Mouse (Mus musculus) megakaryocyte-erythroid progenitor cell, adult 5-6 weeks (primary cell): ENCODE measurements around the gene Casp9. TPM values are rescaled to one million over a fixed set of nuclear protein-coding genes. Genes with fewer than 3 reads are reported as not detected.

Experiments used
- ATAC-seq: replicated peaks from 2 replicates; pipeline ENCODE4 v1.8.0; 2016; ENCODE audit warnings: mild to moderate bottlenecking, inconsistent platforms; ENCODE audit not compliant: severe bottlenecking, poor library complexity, low FRiP score, low TSS enrichment
- total RNA-seq, 2 experiments: library from RNA; stranded (forward) in 1 of 2; stranded (reverse) in 1 of 2; fragments of 200-1000, 215-1000 nt in 1 of 2; fragments of >200 nt in 1 of 2; fragmentation: Nextera tagmentation in 1 of 2; gene quantifications; 2 replicates each; pipeline ENCODE4 v1.2.3; 2014 to 2017

Gene Casp9
- total RNA-seq, 2 experiments from 2014 or later = 11.4 to 16.5 TPM

GRCm38 (mm10) chr4:141859351-141859750 lies 65.9 kb downstream of the Casp9 start:
- no peak for ATAC-seq

GRCm38 (mm10) chr4:141860246-141860841 lies 66.9 kb downstream of the Casp9 start:
- ATAC-seq = no peak

- no peak for ATAC-seq
Observed at GRCm38 (mm10) chr4:141861591-141862295, 68.3 kb downstream of the Casp9 start.

- no peak for ATAC-seq
Observed at GRCm38 (mm10) chr4:141862867-141863266, 69.5 kb downstream of the Casp9 start.

GRCm38 (mm10) chr4:141863726-141864280 lies 70.4 kb downstream of the Casp9 start:
- ATAC-seq = no peak

GRCm38 (mm10) chr4:141864506-141864905 lies 71.1 kb downstream of the Casp9 start:
- no peak for ATAC-seq

GRCm38 (mm10) chr4:141865006-141865405 lies 71.6 kb downstream of the Casp9 start:
- no peak for ATAC-seq

Other genes with a start within 250 kb of the Casp9 start
- not detected in 2 replicates for gene Fblim1, start 187.5 kb upstream of the Casp9 start, total RNA-seq (2014; fragmentation: Nextera tagmentation)
- not detected in 2 replicates for gene Fblim1, start 187.5 kb upstream of the Casp9 start, total RNA-seq (2017)
- gene Tmem82, start 175.0 kb upstream of the Casp9 start, total RNA-seq (2014; fragmentation: Nextera tagmentation) = 0.37 TPM in 1 of 2 replicates, not detected in the other
- gene Tmem82, start 175.0 kb upstream of the Casp9 start, total RNA-seq (2017) = 0.52 and 0.57 TPM in 2 replicates
- gene Slc25a34, start 169.8 kb upstream of the Casp9 start, total RNA-seq (2014; fragmentation: Nextera tagmentation) = not detected in 2 replicates
- gene Slc25a34, start 169.8 kb upstream of the Casp9 start, total RNA-seq (2017) = 0.65 TPM in 1 of 2 replicates, not detected in the other
- 7.7 and 16.9 TPM in 2 replicates for gene Plekhm2, start 128.7 kb upstream of the Casp9 start, total RNA-seq (2014; fragmentation: Nextera tagmentation)
- gene Plekhm2, start 128.7 kb upstream of the Casp9 start, total RNA-seq (2017) = 4.9 and 22.4 TPM in 2 replicates
- 19.1 and 23.4 TPM in 2 replicates for gene Rsc1a1, start 108.0 kb upstream of the Casp9 start, total RNA-seq (2014; fragmentation: Nextera tagmentation)
- gene Rsc1a1, start 108.0 kb upstream of the Casp9 start, total RNA-seq (2017) = 17.1 and 26.1 TPM in 2 replicates
- 31.1 and 50.4 TPM in 2 replicates for gene Ddi2, start 70.2 kb upstream of the Casp9 start, total RNA-seq (2014; fragmentation: Nextera tagmentation)
- 24.8 and 43.8 TPM in 2 replicates for gene Ddi2, start 70.2 kb upstream of the Casp9 start, total RNA-seq (2017)
- gene Agmat, start 46.9 kb upstream of the Casp9 start, total RNA-seq (2014; fragmentation: Nextera tagmentation) = 2.2 TPM in 1 of 2 replicates, not detected in the other
- not detected in 2 replicates for gene Agmat, start 46.9 kb upstream of the Casp9 start, total RNA-seq (2017)
- gene Dnajc16, start 2.7 kb upstream of the Casp9 start, total RNA-seq (2014; fragmentation: Nextera tagmentation) = 10.7 and 11.4 TPM in 2 replicates
- 3.2 and 6.0 TPM in 2 replicates for gene Dnajc16, start 2.7 kb upstream of the Casp9 start, total RNA-seq (2017)
- not detected in 2 replicates for gene Cela2a, start 32.5 kb downstream of the Casp9 start, total RNA-seq (2014; fragmentation: Nextera tagmentation)
- gene Cela2a, start 32.5 kb downstream of the Casp9 start, total RNA-seq (2017) = not detected in 2 replicates
- gene Ctrc, start 52.7 kb downstream of the Casp9 start, total RNA-seq (2014; fragmentation: Nextera tagmentation) = not detected in 2 replicates
- not detected in 2 replicates for gene Ctrc, start 52.7 kb downstream of the Casp9 start, total RNA-seq (2017)
- gene Efhd2, start 81.3 kb downstream of the Casp9 start, total RNA-seq (2014; fragmentation: Nextera tagmentation) = 22.7 and 43.7 TPM in 2 replicates
- 31.2 and 36.4 TPM in 2 replicates for gene Efhd2, start 81.3 kb downstream of the Casp9 start, total RNA-seq (2017)
- not detected in 2 replicates for gene Fhad1, start 221.5 kb downstream of the Casp9 start, total RNA-seq (2014; fragmentation: Nextera tagmentation)
- not detected in 2 replicates for gene Fhad1, start 221.5 kb downstream of the Casp9 start, total RNA-seq (2017)